Mouse (Mus musculus) lung, adult 2 months (tissue): ENCODE measurements around the gene Ptpn11.

Experiments
- CTCF ChIP-seq: fragments of 200-500 bp; IDR thresholded peaks from 2 replicates; pipeline ENCODE4 v1.5.1; 2011; ENCODE audit warnings: mild to moderate bottlenecking, low read length, control low read depth; ENCODE audit not compliant: insufficient read depth
- POLR2A ChIP-seq: fragments of 200-500 bp; IDR thresholded peaks from 2 replicates; pipeline ENCODE4 v1.6.1; 2011; ENCODE audit warnings: low read depth, mild to moderate bottlenecking, control low read depth, low read length, borderline replicate concordance; ENCODE audit errors: extremely low read depth

- TF ChIP-seq CTCF (no peak), POLR2A (no peak)
These were observed 91.1 kb downstream of the Ptpn11 start for GRCm38 (mm10) chr5:121100095-121100494.
